Mouse (Mus musculus): ENCODE measurements at regions not wholly inside any gene's neighbourhood (a gene's known extent, or its start where the extent isn't known, plus 50 kb on each side); places are given as distances from the start of the nearest gene placed in this dataset.
A peak's percentile ranks its signal among the peaks of the same experiment; 100 is the strongest.
"Not testable (repeated sequence)": the region's sequence is repeated elsewhere in the genome, so short reads cannot be mapped to it uniquely, and the experiment has no call there.

DNA sequence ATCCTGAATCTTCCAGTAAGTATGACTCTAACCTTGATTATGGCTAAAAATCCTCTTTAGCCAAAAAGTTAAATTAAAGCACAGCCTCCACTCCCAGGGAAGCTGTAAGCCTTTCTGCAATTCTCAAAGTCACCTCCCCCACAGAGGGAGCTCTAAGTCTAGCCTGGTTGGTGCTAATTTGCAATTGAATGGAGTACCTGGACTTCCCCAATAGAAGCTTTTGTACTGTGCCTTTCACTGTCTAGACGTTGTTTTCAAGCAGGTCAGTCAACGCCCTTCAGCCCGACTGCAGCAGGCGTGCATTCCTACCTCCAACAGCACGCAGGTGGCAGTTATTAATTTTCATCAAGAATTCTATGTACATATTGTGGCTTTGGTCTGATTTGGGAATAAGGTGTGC is 87.2 kb downstream of the Catsperg2 start:
- not testable (repeated sequence) for DNase-seq

- DNase-seq = no peak
Measured at GRCm38 (mm10) chr7:29602356-29602755, 83.9 kb upstream of the Sipa1l3 start.

- DNase-seq = no peak
Measured at GRCm38 (mm10) chr7:29601337-29601736, 82.9 kb upstream of the Sipa1l3 start.

DNA sequence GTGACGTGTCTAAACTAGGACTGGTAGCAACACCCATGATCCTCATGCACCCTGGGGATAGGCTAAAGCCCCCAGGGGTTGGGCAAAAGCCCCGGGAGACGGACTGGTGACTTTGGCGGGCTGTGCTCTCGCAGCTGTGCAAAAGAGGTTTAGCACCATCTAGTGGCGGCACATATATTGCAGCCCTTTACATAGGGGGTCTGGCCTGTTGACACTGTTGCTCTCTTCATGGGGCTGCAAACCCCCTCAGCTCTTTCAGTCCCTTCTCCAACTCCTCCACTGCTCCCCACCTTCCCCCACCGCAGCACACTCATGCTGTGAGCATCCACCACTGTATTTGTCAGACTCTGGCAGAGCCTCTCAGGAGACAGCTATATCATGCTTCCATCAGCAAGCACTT is 78.8 kb upstream of the Sipa1l3 start:
- DNase-seq = peak; percentile 27

DNA sequence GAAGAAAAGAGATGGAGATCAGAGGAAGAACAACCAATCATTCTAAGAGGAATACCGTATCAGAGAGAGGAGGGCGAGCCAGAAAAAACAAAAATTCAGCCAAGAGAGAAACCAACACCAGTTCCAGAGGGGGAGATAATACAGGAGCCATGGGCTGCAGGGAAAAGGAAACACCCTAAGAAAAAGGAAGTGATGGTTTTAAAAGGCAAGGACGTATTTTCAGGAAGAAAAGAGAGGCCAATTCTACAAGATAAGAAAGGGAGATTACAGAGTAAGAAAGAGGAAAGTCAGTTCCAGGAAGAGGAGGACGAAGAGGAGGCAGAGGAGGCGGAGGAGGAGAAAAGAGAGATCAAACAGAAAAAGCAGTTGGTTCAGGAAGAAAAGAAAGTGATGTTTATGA is 59.7 kb upstream of the Sipa1l3 start:
- no peak for DNase-seq

DNA sequence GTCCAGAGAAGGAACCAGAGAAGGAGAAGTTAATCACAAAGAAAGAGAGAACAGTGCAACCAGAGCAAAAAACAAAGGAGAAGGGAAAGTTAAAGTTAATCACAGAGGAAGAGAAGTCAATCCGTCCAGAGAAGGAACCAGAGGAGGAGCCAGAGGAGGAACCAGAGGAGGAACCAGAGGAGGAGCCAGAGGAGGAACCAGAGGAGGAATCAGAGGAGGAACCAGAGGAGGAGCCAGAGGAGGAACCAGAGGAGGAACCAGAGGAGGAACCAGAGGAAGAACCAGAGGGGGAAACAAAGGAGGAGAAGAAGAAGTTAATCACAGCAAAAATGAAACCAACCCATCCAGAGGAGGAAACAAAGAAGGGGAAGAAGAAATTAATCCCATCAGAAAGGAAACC is 57.2 kb upstream of the Sipa1l3 start:
- DNase-seq = no peak

All from cerebellum, adult 8-10 months (tissue).